Mouse (Mus musculus) left cerebral cortex, postnatal 14 days (tissue): ENCODE results near the gene Amdhd1. TPM values are rescaled to one million over a fixed set of nuclear protein-coding genes. Genes with fewer than 3 reads are reported as not detected.

Experiments
- DNase-seq, 2 experiments: peaks; one replicate each; pipeline ENCODE4 v3.0.0; 2021 to 2022; ENCODE audit warnings: low spot score in 2 of 2, mixed read lengths in 1 of 2
- intact Hi-C: fragments of 180-260 bp; cut with DNase I; formaldehyde crosslinking; loops from one replicate; pipeline ENCODE4 v1.15.1; 2025
- total RNA-seq, 2 experiments: library from RNA; stranded (reverse); gene quantifications; 2 replicates each; pipeline ENCODE4 v1.2.3; 2021

Amdhd1 gene
- total RNA-seq, 2 experiments from 2014 or later = 1.4 to 1.9 TPM

GRCm38 (mm10) chr10:93488828-93489226 is 51.0 kb downstream of the Amdhd1 start:
- intact Hi-C loops = no loop called here
- no peak for DNase-seq

GRCm38 (mm10) chr10:93488066-93488827 is 51.6 kb downstream of the Amdhd1 start, which contains the start of gene Hal:
TSS of gene Hal (plus strand) at chr10:93488768.
- intact Hi-C loops = no loop called here
- no peak for DNase-seq

GRCm38 (mm10) chr10:93486622-93487021 is 53.2 kb downstream of the Amdhd1 start:
- DNase-seq = peak; percentile 58 to 61
- intact Hi-C loops = loop anchor here (2.0 kb wide), 1 partner anchor 90 kb away; no protein-coding TSS in a partner anchor

- intact Hi-C loops = no loop called here
- DNase-seq = no peak
Observed at GRCm38 (mm10) chr10:93485055-93485691, 54.7 kb downstream of the Amdhd1 start.

- intact Hi-C loops = no loop called here
- DNase-seq = no peak
Observed at GRCm38 (mm10) chr10:93484511-93484910, 55.3 kb downstream of the Amdhd1 start.

Other genes starting within 250 kb of the Amdhd1 start
- gene Elk3, start 228.9 kb downstream of the Amdhd1 start, total RNA-seq = 10 to 100 TPM; 15.2 to 16.1 TPM
- gene Lta4h, start 86.6 kb downstream of the Amdhd1 start, total RNA-seq = 10 to 100 TPM; 63.0 to 66.9 TPM
- under 1 TPM; 0.15 to 0.35 TPM for gene Hal, start 51.3 kb downstream of the Amdhd1 start, total RNA-seq
- under 1 TPM in 1 of 2 experiments, not detected in 1; 0.08 TPM for gene Ccdc38, start 599 bp upstream of the Amdhd1 start, total RNA-seq
- 10 to 100 TPM; 12.9 to 15.2 TPM for gene Snrpf, start 49.7 kb upstream of the Amdhd1 start, total RNA-seq
- 10 to 100 TPM; 11.7 to 16.1 TPM for gene Ntn4, start 100.6 kb upstream of the Amdhd1 start, total RNA-seq